Mouse (Mus musculus) lung, postnatal 0 days (tissue): Measurements from ENCODE around the gene Tctex1d2.

ENCODE experiments used
- CTCF ChIP-seq: IDR thresholded peaks from 2 replicates; pipeline ENCODE4 v1.5.1; 2016; ENCODE audit warnings: antibody characterized with exemption, mild to moderate bottlenecking
- EP300 ChIP-seq: IDR thresholded peaks from 2 replicates; pipeline ENCODE4 v1.6.1; 2016; ENCODE audit warnings: antibody characterized with exemption, mild to moderate bottlenecking, control low read depth

DNA sequence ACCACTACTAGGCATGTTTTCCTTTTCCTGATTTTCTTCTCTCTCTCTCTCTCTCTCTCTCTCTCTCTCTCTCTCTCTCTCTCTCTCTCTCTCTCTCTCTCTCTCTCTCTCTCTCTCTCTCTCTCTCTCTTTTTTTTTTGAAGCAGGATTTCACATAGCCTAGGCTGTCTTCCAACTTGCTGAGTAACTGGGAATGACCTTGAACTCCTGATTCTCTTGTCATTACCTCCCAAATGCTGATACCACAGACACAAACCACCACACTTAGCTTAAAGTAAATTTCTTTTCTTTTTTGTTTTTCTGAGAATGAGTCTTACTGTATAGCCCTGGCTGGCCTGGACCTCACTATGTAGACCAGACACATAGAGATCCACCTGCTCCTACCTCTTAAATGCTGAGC lies 15.2 kb downstream of the Tctex1d2 start:
- TF ChIP-seq CTCF (no peak), EP300 (no peak)
